Mouse (Mus musculus) embryonic facial prominence, embryonic 11.5 days (tissue): Measurements from ENCODE around the gene Ptp4a2. TPM values are rescaled to one million over a fixed set of nuclear protein-coding genes. Genes with fewer than 3 reads are reported as not detected.

Experiments
- ATAC-seq: fragments of 200-750 bp; cut with Nextera tagmentation; replicated peaks from 2 replicates; pipeline ENCODE4 v1.8.0; 2017; ENCODE audit warnings: low read depth; ENCODE audit not compliant: insufficient number of reproducible peaks, low FRiP score, low TSS enrichment
- DNase-seq: peaks from one replicate; pipeline ENCODE4 v3.0.0-alpha.2; 2015; ENCODE audit warnings: low spot score
- H3K27ac ChIP-seq: fragments of 300-500 bp; sonication (generic); replicated peaks from 2 replicates; pipeline ENCODE4 v1.5.1; 2014; ENCODE audit warnings: mild to moderate bottlenecking, low read depth, low read length, control low read depth
- H3K27me3 ChIP-seq: fragments of 300-500 bp; sonication (generic); 2 replicates; pipeline ENCODE4 v1.6.1; 2014; ENCODE audit warnings: mild to moderate bottlenecking, low read length, moderate library complexity, mixed read lengths; ENCODE audit not compliant: control insufficient read depth, insufficient read depth
- H3K36me3 ChIP-seq: fragments of 300-500 bp; sonication (generic); replicated peaks from 2 replicates; pipeline ENCODE4 v1.6.1; 2014; ENCODE audit warnings: low read depth, mild to moderate bottlenecking, low read length, moderate library complexity, mixed read lengths; ENCODE audit not compliant: control insufficient read depth, insufficient read depth
- H3K4me1 ChIP-seq: fragments of 300-500 bp; sonication (generic); 2 replicates; pipeline ENCODE4 v1.6.1; 2014; ENCODE audit warnings: low read length, mixed read lengths; ENCODE audit not compliant: control insufficient read depth, insufficient read depth
- H3K4me2 ChIP-seq: fragments of 300-500 bp; sonication (generic); 2 replicates; pipeline ENCODE4 v1.6.1; 2014; ENCODE audit warnings: low read depth, mild to moderate bottlenecking, control low read depth, low read length, moderate library complexity
- H3K4me3 ChIP-seq: fragments of 300-500 bp; sonication (generic); 2 replicates; pipeline ENCODE4 v1.5.1; 2014; ENCODE audit warnings: low read depth, low read length, control low read depth
- H3K9ac ChIP-seq: fragments of 300-500 bp; sonication (generic); replicated peaks from 2 replicates; pipeline ENCODE4 v1.6.1; 2014; ENCODE audit warnings: mild to moderate bottlenecking, control low read depth, low read length
- H3K9me3 ChIP-seq: fragments of 300-500 bp; sonication (generic); replicated peaks from 2 replicates; pipeline ENCODE4 v1.6.1; 2016; ENCODE audit warnings: mild to moderate bottlenecking, low read length, inconsistent platforms, mixed read lengths; ENCODE audit not compliant: control insufficient read depth
- WGBS: fragments of 180-500 bp; shearing (Covaris S2); extraction: QIAGEN DNeasy Blood & Tissue Kit; methylation state at CpG from one replicate; pipeline ENCODE4 v1.1.7; 2014; 5-methylcytosine and 5-hydroxymethylcytosine counted together
- polyA plus RNA-seq: library from polyadenylated mRNA; unstranded; fragments of >200 nt; fragmentation: Nextera tagmentation; extraction: Ambion mirVana; gene quantifications from 2 replicates; pipeline ENCODE4 v1.2.1, GENCODE M21; 2014

Ptp4a2 gene
- polyA plus RNA-seq, 1 experiment from 2014 or later = 376 TPM

- Histone ChIP-seq H3K9ac (peak overlapping the region; percentile 5; the same call in 1 of the 2 replicates), H3K27me3 (no peaks in the 10 kb centered on the region; the same call in 1 of the 2 replicates), H3K9me3 (no peaks in the 10 kb centered on the region), H3K27ac (peak overlapping the region; percentile 68; the same call in 1 of the 2 replicates), H3K4me1 (no peaks in the 10 kb centered on the region; the same call in none of the 2 replicates), H3K4me2 (peak overlapping the region; percentile 48), H3K36me3 (no peaks in the 10 kb centered on the region), H3K4me3 (0 out of 2 replicates have a peak overlapping the region, but pooled peaks have one; percentile 1)
- peak; percentile 85 for DNase-seq
- WGBS = 1% methylated on average over 21 of the region's 21 CpGs
- peak; percentile 79 for ATAC-seq
These were observed 39.1 kb upstream of the Ptp4a2 start for GRCm38 (mm10) chr4:129771672-129772521.

DNA sequence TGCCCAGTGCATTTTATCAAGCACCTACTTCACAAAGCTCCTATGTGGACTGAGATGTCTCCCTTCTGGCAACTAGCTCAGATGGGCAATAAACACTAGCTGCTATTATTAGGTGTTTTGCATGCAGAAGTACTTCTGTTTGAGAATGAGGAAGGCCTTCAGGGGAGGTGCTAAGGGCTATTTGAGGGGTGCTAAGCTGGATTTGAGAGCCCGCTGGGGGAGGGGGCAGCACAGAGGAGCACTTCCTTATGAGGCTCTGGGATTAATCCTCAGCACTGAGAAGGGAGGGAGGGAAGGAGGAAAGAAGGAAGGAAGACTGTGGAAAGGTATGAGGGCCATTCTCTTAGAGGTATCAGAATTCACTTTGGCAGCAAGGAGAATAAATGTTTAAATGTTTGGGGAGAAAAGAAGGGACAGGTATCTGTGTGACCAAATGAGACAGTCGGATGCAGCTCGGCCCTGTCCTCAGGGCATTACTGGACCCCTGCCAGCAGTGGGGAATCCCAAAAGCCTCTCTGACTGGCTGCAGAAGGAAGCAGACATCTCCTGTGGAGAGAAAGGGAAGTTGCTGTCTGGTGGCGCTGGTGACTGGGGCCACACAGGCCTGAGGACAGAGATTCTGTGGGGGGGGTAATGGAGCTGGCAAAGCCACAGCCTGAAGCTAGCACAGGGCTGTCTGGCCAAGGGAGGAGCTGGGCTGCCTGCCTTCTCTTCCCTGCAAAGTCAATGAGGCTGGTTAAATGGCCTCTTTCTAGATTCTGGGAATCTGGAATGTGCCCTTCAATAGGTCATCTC, 28.9 kb upstream of the Ptp4a2 start:
- WGBS = 21% methylated on average over 4 of the region's 4 CpGs
- ATAC-seq (peak; percentile 55; the same call in 1 of the 2 replicates), DNase-seq (no peak)
- Histone ChIP-seq H3K27ac (no peak overlapping the region), H3K4me3 (no peak overlapping the region), H3K9ac (no peak overlapping the region), H3K27me3 (no peaks in the 10 kb centered on the region), H3K4me1 (peaks cover 3% of the 10 kb centered on the region), H3K9me3 (no peaks in the 10 kb centered on the region), H3K36me3 (no peaks in the 10 kb centered on the region), H3K4me2 (no peak overlapping the region)

DNA sequence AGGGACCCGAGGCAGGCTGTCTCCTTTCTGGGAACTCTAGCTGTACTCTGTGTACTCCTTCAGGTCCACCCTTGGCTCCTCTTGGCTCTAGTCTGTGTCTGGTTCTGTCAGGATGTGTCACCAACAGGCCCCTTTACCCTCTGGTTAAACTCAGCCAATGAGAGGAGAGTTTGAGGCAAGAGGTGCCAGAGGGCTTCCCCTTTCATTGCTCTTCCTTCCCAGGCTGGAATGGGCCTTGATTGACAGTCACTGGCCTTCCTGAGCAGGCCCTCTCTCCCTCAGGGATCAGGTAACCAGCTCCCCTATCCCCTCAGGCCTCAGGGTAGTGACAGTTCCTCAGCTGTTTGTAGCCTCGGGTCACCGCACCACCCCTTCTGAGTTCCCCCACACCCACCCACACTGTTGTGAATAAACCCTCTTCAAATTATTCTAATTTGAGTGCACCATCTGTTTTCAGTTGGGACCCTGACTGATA, 28.1 kb upstream of the Ptp4a2 start:
- ATAC-seq = peak; percentile 59
- no peak overlapping the region for H3K27ac ChIP-seq

GRCm38 (mm10) chr4:129783506-129783905, 27.5 kb upstream of the Ptp4a2 start:
- no peak overlapping the region for H3K4me3 ChIP-seq
- 78% methylated on average over 5 of the region's 5 CpGs for WGBS
- no peaks in the 10 kb centered on the region for H3K36me3 ChIP-seq
- no peak overlapping the region for H3K27ac ChIP-seq
- H3K4me1 ChIP-seq = peaks cover 3% of the 10 kb centered on the region
- no peaks in the 10 kb centered on the region for H3K27me3 ChIP-seq
- DNase-seq (no peak), ATAC-seq (no peak)
- no peak overlapping the region for H3K9ac ChIP-seq
- no peak overlapping the region for H3K4me2 ChIP-seq
- no peaks in the 10 kb centered on the region for H3K9me3 ChIP-seq

More for the DNA sequence above, 28.1 kb upstream of the Ptp4a2 start:
- Histone ChIP-seq H3K9me3 (no peaks in the 10 kb centered on the region), H3K4me1 (peaks cover 3% of the 10 kb centered on the region), H3K4me3 (no peak overlapping the region), H3K27me3 (no peaks in the 10 kb centered on the region), H3K4me2 (no peak overlapping the region), H3K36me3 (no peaks in the 10 kb centered on the region), H3K9ac (no peak overlapping the region)
- peak; percentile 61 for DNase-seq
- 15% methylated on average over 3 of the region's 3 CpGs for WGBS

- WGBS = 5% methylated on average over 4 of the region's 4 CpGs
These were observed 25.8 kb upstream of the Ptp4a2 start for GRCm38 (mm10) chr4:129785178-129785577.

DNA sequence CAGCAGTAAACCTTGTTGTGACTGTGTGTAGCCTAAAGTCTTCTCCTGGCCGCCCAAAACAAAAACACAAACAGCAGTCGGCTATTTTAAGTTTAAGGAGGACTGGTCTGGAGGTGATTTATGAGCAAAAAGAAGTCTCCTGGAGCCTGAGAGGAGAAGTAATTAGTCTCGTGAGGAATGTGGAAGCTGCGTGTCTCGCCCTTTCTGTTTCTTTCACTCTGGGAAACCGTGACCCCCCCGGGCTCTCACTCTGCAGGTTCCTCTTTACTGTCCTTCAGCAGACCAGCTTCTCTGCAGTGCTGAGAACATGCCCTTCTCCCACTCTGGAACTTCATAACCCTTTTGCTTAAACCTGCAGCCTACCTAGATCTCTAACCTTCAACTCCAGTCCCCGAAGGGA, 22.3 kb upstream of the Ptp4a2 start:
- DNase-seq (no peak), ATAC-seq (no peak)
- Histone ChIP-seq H3K4me3 (no peak overlapping the region), H3K27ac (no peak overlapping the region), H3K9me3 (no peaks in the 10 kb centered on the region), H3K36me3 (no peaks in the 10 kb centered on the region), H3K27me3 (no peaks in the 10 kb centered on the region), H3K4me2 (no peak overlapping the region), H3K9ac (no peak overlapping the region), H3K4me1 (no peaks in the 10 kb centered on the region)
- WGBS = 57% methylated on average over 8 of the region's 8 CpGs

More at GRCm38 (mm10) chr4:129785178-129785577, 25.8 kb upstream of the Ptp4a2 start:
- no peak overlapping the region for H3K9ac ChIP-seq
- DNase-seq = peak; percentile 94
- no peaks in the 10 kb centered on the region for H3K9me3 ChIP-seq
- no peak overlapping the region for H3K27ac ChIP-seq
- no peak overlapping the region for H3K4me2 ChIP-seq
- H3K4me3 ChIP-seq = no peak overlapping the region
- H3K27me3 ChIP-seq = no peaks in the 10 kb centered on the region
- H3K36me3 ChIP-seq = no peaks in the 10 kb centered on the region
- ATAC-seq = no peak; the same call in 1 of the 2 replicates
- peaks cover 3% of the 10 kb centered on the region for H3K4me1 ChIP-seq

- Histone ChIP-seq H3K4me2 (no peak overlapping the region), H3K4me1 (no peaks in the 10 kb centered on the region), H3K27ac (no peak overlapping the region), H3K4me3 (no peak overlapping the region), H3K27me3 (no peaks in the 10 kb centered on the region), H3K9me3 (no peaks in the 10 kb centered on the region), H3K36me3 (no peaks in the 10 kb centered on the region), H3K9ac (no peak overlapping the region)
- ATAC-seq (no peak), DNase-seq (no peak)
- WGBS = 94% methylated on average over 2 of the region's 2 CpGs
These were observed 21.4 kb upstream of the Ptp4a2 start for GRCm38 (mm10) chr4:129789635-129790034.
